Mouse (Mus musculus) heart, adult 2 months (tissue): ENCODE measurements around the gene Laptm5. TPM values are rescaled to one million over a fixed set of nuclear protein-coding genes. Genes with fewer than 3 reads are reported as not detected.
A peak's percentile ranks its signal among the peaks of the same experiment; 100 is the strongest.

Source experiments
- DNase-seq, 2 experiments: peaks; one replicate each; pipeline ENCODE4 v3.0.0; 2021
- H3K27ac ChIP-seq: fragments of 200-600 bp; 2 replicates; pipeline ENCODE4 v1.8.1; 2022
- H3K27me3 ChIP-seq: fragments of 200-500 bp; 2 replicates; pipeline ENCODE4 v1.6.1; 2012; ENCODE audit warnings: mild to moderate bottlenecking, low read length, inconsistent platforms, mixed read lengths; ENCODE audit not compliant: control insufficient read depth, insufficient read depth
- H3K36me3 ChIP-seq: fragments of 200-500 bp; 2 replicates; pipeline ENCODE4 v1.6.1; 2012; ENCODE audit warnings: low read length, inconsistent platforms; ENCODE audit not compliant: control insufficient read depth, insufficient read depth
- H3K4me1 ChIP-seq: fragments of 200-500 bp; 2 replicates; pipeline ENCODE4 v1.6.1; 2011; ENCODE audit warnings: low read length; ENCODE audit not compliant: control insufficient read depth, insufficient read depth
- H3K4me3 ChIP-seq: fragments of 200-600 bp; 2 replicates; pipeline ENCODE4 v1.8.1; 2022
- H3K79me2 ChIP-seq: fragments of 200-500 bp; replicated peaks from 2 replicates; pipeline ENCODE4 v1.6.1; 2012; ENCODE audit warnings: mild to moderate bottlenecking, inconsistent platforms, low read length, moderate library complexity, mixed read lengths; ENCODE audit not compliant: control insufficient read depth, insufficient read depth
- H3K9ac ChIP-seq: fragments of 200-500 bp; 2 replicates; pipeline ENCODE4 v1.6.1; 2012; ENCODE audit warnings: low read depth, mild to moderate bottlenecking, control low read depth, inconsistent platforms, low read length, mixed read lengths
- CTCF ChIP-seq: fragments of 200-600 bp; IDR thresholded peaks from 2 replicates; pipeline ENCODE4 v1.8.1; 2022; ENCODE audit warnings: antibody characterized with exemption, mild to moderate bottlenecking, moderate library complexity
- EP300 ChIP-seq: fragments of 200-500 bp; IDR thresholded peaks from 2 replicates; pipeline ENCODE4 v1.6.1; 2011; ENCODE audit warnings: low read depth, low read length, control low read depth; ENCODE audit not compliant: insufficient read depth
- POLR2A ChIP-seq: fragments of 200-500 bp; IDR thresholded peaks from 2 replicates; pipeline ENCODE4 v1.6.1; 2011; ENCODE audit warnings: mild to moderate bottlenecking, low read depth, low read length, control low read depth; ENCODE audit not compliant: insufficient read depth
- whole genome bisulfite sequencing: fragments of 180-500 bp; shearing (Covaris S2); methylation state at CpG from one replicate; pipeline ENCODE4 v1.1.7; 2018; 5-methylcytosine and 5-hydroxymethylcytosine counted together
- intact Hi-C: fragments of 180-260 bp; cut with DNase I; formaldehyde crosslinking; loops from one replicate; pipeline ENCODE4 v1.15.1; 2025
- polyA plus RNA-seq: library from polyadenylated mRNA; depleted of rRNA; stranded (reverse); fragments of >200 nt; gene quantifications from 2 replicates; pipeline ENCODE4 v1.2.3, GENCODE M21; 2012
- total RNA-seq, 2 experiments: library from RNA; stranded (reverse); gene quantifications; 2 replicates each; pipeline ENCODE4 v1.2.3; 2021

Gene Laptm5
- total and polyA plus RNA-seq, 3 experiments: 15.5 to 59.4 (median 22.8) TPM

DNA sequence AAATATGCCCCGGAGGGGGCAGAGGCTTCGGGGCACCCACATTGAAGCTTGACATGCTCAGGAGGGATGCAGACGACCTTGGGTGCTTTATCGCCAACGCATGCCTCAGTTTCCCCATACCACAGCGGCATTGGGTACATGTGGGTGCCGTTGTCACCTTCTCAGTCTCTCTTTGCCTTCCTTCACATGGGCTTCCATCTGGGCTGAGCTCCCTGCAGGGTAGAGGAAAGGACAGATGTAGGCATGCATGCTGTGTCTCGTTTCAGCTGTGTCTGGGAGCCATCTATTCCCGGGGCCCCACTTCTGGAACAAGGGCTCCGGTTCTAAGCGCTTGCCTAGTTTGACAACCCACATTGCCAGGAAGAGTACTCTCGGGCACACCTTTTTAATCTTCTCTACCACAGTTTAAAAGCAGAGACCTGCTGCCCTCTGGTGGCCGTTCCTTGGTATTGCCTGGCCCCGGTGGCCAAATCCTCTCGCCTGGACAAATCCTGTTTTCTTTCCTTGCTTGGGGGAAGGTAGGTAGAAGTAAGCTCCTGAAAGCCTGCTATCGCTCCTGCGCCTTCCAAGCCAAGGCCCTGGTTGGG is 20.8 kb upstream of the Laptm5 start:
- no peaks in the 10 kb centered on the region for H3K4me1 ChIP-seq
- peak; percentile 62 to 84 for DNase-seq
- intact Hi-C loops: loop anchor here (1.0 to 2.0 kb wide), 3 partner anchors 13 to 102 kb away; no protein-coding TSS in a partner anchor
- no peak overlapping the region for H3K9ac ChIP-seq
- H3K27ac ChIP-seq: no peak overlapping the region
- no peaks in the 10 kb centered on the region for H3K79me2 ChIP-seq
- no peaks in the 10 kb centered on the region for H3K36me3 ChIP-seq
- TF ChIP-seq POLR2A (no peak), EP300 (peak; percentile 55; the same call in 1 of the 2 replicates)
- 30% methylated on average over 17 of the region's 17 CpGs for WGBS
- H3K27me3 ChIP-seq: no peaks in the 10 kb centered on the region
- H3K4me3 ChIP-seq: no peak overlapping the region

DNA sequence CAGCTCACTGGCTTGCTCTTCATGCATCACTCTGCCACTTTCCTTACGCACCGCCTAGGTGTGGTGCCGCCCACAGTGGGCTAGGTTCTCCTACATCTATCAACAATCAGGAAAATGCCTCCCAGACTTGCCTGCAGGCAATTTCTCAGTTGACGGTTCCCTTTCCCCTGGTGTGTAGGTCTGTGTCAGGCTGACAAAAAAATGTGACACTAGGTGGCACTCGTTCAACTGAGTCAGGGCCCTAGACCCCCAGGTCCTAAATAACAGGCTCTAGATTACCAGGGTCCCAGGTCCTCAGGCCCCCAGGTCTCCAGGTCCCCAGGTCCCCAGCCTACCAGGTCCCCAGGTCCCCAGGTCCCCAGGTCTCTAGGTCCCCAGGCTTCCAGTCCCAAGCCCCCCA is 19.2 kb upstream of the Laptm5 start:
- intact Hi-C loops: loop anchor here (2.0 kb wide), 1 partner anchor 15 kb away; no protein-coding TSS in a partner anchor
- no peak overlapping the region for H3K4me3 ChIP-seq
- DNase-seq: no peak
- TF ChIP-seq EP300 (no peak), CTCF (peak; percentile 38)
- WGBS: 52% methylated on average over 5 of the region's 5 CpGs
- no peak overlapping the region for H3K9ac ChIP-seq
- H3K27ac ChIP-seq: no peak overlapping the region
- no peaks in the 10 kb centered on the region for H3K36me3 ChIP-seq
- H3K79me2 ChIP-seq: no peaks in the 10 kb centered on the region
- no peaks in the 10 kb centered on the region for H3K4me1 ChIP-seq
- no peaks in the 10 kb centered on the region for H3K27me3 ChIP-seq

DNA sequence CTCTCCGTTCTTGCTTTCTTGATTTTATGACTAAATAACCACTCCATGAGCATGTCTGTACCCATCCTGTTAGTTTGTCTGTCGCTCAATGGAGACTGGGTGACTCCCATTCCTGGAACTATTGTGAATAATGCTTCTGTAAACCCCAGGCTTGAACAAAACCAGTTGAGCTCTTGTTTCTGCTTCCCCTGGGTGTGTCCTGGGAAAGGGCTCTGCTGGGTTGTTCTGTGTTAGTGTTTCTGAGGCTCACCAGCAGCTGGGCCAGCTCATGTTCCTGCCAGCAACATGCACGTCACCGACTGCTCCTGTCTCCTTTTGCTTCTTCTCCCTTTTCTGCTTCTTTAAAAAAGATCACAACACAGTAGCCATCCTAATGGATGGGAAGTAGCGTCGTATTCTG is 17.2 kb upstream of the Laptm5 start:
- Histone ChIP-seq H3K4me3 (no peak overlapping the region), H3K9ac (no peak overlapping the region), H3K4me1 (peaks cover 4% of the 10 kb centered on the region), H3K79me2 (no peaks in the 10 kb centered on the region), H3K27ac (no peak overlapping the region), H3K36me3 (no peaks in the 10 kb centered on the region), H3K27me3 (no peaks in the 10 kb centered on the region)
- TF ChIP-seq EP300 (no peak), POLR2A (no peak), CTCF (no peak)
- no peak for DNase-seq
- WGBS: 77% methylated on average over 6 of the region's 6 CpGs
- intact Hi-C loops: loop anchor here (1.0 kb wide), 1 partner anchor 52 kb away; no protein-coding TSS in a partner anchor

DNA sequence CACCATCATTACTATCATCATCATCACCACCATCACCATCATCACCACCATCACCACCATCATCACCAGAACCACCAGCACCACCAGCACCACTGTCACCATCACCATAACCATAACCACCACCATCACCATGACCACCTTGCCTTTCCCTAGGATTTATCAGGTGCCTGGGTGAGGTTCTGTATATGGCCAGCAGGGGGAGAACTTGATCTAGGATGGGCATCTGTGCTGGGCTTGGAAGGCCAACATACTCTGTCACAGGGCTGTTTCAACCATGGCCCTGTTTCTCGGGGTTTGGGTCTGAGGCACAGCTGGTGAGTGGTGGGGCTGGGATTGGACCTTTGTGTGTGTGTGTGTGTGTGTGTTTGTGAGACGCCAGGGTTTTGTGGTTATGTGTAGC is 16.6 kb upstream of the Laptm5 start:
- intact Hi-C loops: loop anchor here (1.0 kb wide), 1 partner anchor 51 kb away; no protein-coding TSS in a partner anchor
- no peak overlapping the region for H3K4me3 ChIP-seq
- TF ChIP-seq POLR2A (no peak), CTCF (peak; percentile 63)
- no peaks in the 10 kb centered on the region for H3K36me3 ChIP-seq
- H3K9ac ChIP-seq: no peak overlapping the region
- H3K4me1 ChIP-seq: peaks cover 4% of the 10 kb centered on the region
- no peak overlapping the region for H3K27ac ChIP-seq
- WGBS: 65% methylated on average over 2 of the region's 2 CpGs
- no peaks in the 10 kb centered on the region for H3K79me2 ChIP-seq
- peak in 1 of 2 experiments; percentile 31 for DNase-seq
- no peaks in the 10 kb centered on the region for H3K27me3 ChIP-seq

DNA sequence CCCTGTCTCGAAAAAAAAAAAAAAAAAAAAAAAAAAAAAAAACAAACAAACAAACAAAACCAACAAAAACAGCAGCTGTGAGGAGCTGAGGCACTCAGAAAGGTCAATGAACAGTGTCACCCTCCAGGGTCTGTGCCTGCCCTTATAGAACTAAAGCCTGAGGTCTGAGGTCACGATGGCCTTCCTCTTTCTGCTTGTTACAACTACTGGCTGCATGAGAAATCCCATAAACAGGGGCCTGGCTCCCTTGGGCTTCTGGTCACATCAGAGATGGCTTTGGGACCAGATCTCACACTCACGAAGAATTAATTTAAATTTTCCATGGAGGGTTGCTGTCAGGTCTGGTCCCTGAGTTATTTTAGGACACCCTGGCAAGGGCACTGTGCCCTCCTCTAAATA is 13.5 kb upstream of the Laptm5 start:
- Histone ChIP-seq H3K27ac (peak overlapping the region; percentile 76), H3K79me2 (no peaks in the 10 kb centered on the region), H3K27me3 (no peaks in the 10 kb centered on the region)

DNA sequence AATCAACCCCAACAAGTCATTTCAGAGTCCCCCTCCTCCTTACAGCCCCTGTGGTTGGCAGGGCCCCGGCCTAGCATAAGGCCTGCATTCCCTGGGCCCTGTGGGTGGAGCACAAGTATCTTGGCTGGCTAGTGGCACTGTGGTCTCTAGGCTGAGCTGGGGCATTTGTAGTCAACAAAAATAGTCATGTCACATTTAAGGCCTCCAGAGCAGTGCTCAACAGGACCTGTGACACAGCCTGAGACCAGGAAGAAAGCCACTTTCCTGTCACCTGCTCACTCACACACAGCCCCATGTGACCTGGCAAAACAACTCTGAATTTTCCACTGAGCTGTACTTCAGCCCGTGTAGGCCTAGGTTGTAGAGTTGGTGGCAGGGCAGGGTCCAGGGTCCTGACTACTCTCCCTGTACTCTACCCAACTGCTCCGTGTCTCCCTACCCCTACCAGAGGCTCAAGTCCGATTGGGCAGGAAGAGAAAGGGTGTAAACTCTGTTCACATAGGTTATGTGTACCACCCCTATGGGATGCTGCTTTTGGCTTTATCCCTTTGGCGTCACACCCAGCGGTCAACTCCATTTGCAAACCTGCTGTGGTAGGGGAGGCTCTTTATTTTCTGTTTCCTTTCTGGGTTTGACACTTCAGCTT is 13.0 kb upstream of the Laptm5 start:
- Histone ChIP-seq H3K4me3 (no peak overlapping the region), H3K9ac (no peak overlapping the region), H3K27ac (peak overlapping the region; percentile 76), H3K27me3 (no peaks in the 10 kb centered on the region), H3K36me3 (no peaks in the 10 kb centered on the region), H3K4me1 (peaks cover 4% of the 10 kb centered on the region), H3K79me2 (no peaks in the 10 kb centered on the region)
- peak in 1 of 2 experiments; percentile 49 for DNase-seq
- intact Hi-C loops: no loop called here
- TF ChIP-seq POLR2A (no peak), EP300 (peak; percentile 71; the same call in 1 of the 2 replicates), CTCF (no peak)
- WGBS: 67% methylated on average over 6 of the region's 6 CpGs

More for the DNA sequence above, 13.5 kb upstream of the Laptm5 start:
- intact Hi-C loops: no loop called here
- Histone ChIP-seq H3K36me3 (no peaks in the 10 kb centered on the region), H3K4me1 (peaks cover 4% of the 10 kb centered on the region), H3K4me3 (no peak overlapping the region), H3K9ac (no peak overlapping the region)
- WGBS: 63% methylated on average over 2 of the region's 3 CpGs
- DNase-seq: no peak
- TF ChIP-seq EP300 (no peak), CTCF (no peak), POLR2A (no peak)
